Mouse (Mus musculus): ENCODE measurements at regions not wholly inside any gene's neighbourhood (a gene's known extent, or its start where the extent isn't known, plus 50 kb on each side); places are given as distances from the start of the nearest gene placed in this dataset.

DNA sequence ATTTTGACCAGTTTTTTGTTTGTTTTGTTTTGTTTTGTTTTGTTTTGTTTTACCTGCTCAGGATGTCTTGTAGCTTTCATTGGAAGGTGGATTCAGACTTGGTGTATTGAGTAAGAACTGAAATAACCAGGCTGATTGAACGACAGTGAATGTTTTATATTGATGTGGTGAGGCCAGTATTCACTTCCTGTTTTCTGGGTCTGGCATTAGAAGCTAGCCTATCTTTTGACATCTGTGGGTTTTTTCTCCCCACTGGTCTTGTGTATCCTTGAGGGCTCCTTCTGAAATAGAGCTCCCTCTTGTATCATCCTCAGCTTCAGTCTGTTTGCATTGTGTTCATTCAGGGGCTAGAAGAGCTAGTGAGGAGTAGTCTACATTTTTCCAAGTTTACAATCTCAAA lies 175.5 kb downstream of the 1700129C05Rik start:
- DNase-seq = no peak

DNA sequence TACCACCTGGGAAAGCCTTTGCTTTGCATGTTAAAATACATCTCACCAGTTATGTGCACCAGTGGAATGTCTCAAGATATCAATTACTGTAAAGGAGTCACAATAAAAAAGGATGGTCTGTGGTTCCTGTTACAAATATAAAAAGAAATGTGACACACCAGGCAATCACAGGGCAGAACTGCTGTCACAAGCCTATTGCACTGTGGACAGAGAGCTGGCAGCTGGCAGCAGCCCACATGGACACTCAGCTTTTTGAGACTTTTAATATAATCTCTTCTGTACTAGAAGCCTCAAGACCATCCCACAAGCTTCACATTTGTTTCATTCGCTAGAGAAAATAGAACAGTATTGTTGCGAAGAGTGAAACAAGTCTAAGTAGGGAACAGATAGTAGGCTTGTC lies 197.7 kb downstream of the 1700129C05Rik start:
- no peak for DNase-seq

DNA sequence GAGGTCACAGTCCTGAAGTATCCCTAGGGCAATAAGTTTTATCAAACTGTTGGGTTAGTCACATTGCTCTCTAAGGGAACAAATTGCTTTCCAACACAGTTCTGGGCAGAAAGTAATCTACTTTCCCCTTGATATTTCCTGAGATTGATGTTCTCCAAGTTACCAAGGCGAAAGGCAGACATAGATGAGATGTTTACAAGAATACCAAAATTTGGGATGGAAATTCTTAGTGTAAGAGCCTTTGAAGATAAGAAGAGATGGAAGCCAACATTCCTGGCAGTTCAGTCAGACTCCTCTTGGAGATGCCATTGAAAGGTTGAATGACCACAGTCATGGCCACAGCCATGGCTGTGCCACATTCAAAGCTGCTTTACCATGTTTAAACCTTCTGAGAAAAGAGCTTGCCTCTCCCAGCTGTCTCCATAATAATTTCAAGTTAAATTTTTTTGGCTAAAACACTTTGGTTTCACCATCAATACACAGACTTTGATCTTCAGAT lies 199.4 kb downstream of the 1700129C05Rik start:
- DNase-seq = no peak

DNA sequence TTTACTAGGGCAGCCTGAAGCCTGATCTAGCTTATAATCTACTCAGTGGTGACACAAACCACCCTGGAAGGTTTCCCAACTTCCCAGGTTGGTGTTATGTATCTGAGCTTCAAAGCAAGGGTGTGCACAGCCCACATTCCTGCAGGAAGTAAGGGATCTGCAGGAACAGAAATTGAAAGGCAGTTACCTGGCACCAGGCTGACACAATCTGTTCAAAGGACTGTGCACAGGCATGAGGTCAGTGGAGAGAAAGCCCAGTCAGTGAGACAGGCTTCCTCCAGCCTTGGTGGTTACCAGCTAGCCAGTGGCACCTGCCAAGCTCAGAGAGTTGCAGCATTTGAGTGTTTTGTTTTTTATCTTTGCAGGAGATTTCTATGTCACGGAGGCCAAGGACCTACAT lies 203.6 kb downstream of the 1700129C05Rik start:
- DNase-seq = no peak

DNA sequence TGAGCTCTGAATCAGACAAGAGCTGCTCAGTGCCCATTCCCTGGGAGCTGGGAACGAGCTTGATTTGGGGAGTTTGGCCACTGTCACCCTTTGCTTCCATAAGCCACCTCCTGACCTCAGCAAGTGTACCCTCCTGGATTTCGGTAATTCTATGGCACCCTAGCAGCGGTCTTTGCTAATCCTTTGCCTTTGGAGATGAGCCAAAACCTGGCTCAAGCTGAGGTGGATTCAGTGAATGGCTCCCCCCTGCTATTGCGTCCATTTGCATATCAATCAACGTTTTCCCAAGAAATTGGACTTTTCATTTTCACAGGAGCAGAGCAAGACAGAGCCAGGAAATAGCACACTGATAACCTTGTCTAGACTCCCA lies 204.1 kb downstream of the 1700129C05Rik start:
- no peak for DNase-seq

DNA sequence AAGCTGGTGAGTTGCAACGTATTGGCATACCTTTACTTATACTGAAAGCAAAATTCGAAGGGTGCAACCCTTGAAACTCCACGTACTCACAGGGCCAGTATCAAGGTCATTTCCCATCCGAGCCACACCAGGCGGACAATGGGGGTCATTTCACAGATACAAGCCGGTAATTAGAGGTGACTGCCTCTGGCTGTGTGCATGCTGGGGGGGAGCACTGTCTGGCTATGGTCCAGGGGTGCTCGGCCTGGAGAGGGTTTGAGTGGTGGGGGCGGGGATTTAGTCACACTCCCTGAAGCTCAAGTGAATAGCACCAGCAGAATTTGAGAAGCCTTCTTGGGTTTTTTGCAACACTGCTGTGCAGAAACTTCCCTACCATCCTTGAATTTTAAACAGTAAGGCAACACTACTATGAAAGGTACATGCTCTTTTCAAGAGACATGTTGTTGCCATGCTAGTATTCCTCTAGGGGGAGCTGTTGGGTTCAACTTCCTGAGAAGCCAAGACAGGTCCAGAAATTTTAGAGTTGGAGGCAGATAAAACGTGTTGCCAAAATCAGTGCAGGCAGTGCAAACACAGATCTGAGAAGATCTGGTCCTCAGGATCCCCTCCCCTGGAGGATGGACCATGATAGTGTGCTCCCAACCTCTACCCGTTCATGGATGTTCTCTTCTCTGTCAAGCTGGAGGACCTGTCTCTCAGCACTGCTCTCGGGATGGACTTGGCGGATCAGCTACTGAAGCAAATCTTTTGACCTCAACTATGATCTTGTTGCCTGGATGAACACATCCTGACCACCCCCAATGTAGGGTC lies 204.7 kb downstream of the 1700129C05Rik start:
- DNase-seq = no peak

DNA sequence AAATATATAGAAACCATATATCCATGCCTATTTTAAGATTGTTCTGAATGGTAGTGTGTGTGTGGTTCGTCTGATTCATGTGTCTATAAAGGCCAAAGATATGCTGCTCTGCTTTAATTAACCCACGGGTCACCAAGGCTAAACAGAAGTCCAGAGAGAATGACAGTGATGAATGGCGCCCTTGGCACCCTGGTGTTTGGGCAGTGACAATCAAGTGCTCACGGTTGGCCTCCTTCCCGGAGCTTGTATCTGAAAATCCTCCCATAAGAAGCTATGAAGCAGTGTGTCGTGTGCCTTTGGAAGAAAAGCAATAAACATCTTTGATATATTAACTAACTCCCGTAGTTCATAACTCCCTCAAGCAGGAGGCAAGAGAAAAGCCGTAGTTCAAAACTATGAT lies 205.4 kb downstream of the 1700129C05Rik start:
- no peak for DNase-seq

DNA sequence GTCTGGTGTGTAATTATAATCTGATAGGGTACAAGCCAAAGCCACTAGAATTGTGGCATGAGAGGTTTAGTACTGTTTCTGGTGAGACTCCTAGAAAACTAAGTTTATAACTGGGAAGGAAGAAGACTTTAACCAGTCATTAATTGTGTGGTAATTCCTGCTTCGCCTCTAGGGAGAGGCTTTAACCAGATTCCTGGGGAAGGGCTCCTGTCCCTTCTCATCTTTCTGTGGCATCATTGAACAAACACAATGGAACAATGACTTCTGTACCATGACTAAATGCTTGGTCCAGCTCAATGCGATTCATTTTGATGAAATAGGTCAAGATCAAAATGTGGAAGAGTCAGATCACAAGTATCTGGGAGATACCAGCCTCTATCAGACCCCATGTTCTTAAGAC lies 206.6 kb downstream of the 1700129C05Rik start:
- no peak for DNase-seq

DNA sequence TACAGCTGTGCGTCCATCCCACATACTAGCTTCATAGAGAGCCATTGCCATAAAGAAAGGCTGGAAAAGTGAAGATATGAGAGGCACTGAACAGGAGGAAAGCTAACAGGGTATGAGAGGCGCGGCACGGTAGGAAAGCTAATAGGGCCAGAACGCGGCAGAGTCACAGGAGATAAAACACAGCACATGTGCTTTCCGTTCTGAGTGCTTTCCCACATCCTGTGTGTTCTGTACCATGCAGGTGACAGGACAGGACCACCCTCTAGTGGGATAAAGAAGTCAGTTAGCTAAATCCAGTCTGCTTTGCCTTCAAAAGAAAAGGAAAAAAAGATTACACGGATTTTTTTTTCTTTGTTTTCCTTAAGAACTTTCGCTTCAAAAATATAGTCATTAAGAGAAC lies 224.8 kb downstream of the 1700129C05Rik start:
- DNase-seq = no peak

DNA sequence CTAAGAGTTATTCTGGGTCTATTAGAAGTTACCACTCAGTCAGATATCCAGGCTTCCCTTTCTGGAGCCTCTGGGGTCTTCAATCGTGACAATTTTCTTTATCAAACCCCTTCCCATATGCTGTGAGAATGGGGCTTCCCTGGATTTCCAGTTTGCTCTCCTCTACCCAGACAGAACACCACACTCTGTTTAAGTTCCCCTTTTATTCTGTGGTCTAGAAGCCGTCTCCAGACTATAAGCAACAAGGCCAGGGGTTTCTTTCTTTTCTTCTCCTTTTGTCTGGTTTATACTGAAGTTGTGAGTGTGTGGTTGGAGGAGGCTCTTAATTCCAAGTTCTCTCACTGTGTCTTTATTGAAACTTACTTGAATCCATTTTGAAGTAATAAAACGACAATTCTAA lies 225.5 kb downstream of the 1700129C05Rik start:
- no peak for DNase-seq

DNA sequence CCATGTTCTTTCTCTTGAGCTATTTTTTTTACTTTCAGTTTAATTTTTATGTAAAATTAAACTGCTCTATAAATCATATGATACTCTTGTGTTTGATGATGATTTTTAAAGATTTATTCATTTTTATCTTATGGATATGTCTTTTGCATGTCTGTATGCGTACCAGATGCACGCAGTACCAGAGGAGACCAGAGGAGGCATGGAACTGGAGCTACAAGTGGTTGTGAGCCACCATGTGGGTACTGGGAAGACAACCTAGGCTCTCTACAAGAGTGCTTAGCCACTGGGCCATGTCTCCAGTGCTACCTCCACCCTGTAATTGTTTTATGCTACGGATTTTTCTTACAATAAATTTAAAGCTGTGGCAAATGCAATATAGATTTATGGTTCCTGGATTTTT lies 227.8 kb downstream of the 1700129C05Rik start:
- no peak for DNase-seq

DNA sequence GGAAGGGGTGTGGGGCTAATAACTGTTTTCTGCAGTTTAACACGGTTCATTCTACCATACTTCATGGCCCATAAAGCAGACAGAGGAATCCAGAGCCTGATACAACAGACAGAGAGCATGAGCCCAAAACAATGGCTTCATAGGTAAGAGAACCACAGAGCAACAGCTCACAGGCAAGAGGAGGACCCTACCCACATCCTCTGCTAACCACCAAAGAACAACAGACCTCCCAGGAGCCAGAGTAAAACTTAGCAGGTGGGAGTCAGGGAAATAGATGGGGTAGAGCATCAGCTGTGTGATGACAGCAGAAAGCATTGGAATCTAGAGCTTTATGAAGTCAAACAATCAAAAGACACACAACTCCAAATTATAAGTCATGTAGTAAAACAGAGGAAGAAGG lies 231.8 kb downstream of the 1700129C05Rik start:
- DNase-seq = no peak

DNA sequence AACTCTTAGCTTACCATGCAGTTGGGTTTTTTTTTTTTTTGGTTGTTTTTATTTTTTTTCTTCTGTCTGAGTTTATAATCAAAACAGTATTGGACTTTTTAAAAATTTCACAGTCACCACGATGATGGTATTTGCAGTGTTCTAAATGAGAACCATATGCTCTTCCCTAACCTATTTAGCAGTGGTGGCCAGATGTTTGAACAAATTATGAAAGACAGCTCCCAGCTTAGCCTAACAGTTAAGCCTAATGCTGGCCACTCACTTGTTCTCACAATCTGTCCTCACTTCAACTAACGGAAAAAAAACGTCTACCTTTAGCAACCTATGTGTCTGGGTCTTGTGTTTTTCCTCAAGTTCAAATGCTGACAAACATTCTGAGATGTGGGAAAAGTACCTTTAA lies 234.8 kb downstream of the 1700129C05Rik start:
- DNase-seq = no peak

DNA sequence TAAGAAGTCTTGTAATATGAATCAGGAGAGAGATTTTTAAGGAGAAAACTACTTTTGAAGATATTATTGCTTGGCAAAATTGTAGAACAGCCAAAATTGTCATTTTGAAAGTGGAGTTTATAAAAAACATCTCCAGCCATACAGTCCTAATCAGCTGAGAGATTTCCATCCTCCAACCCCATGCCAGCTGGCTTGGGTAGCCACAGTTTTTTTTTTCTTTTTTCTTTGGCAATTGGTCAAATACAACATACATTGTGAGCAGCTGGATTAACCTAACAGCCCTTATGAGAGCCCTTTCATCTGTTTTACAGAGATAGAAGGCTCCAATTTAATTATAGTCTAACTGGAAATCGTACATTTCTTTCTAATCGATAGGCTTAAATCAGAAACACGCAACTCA lies 235.3 kb downstream of the 1700129C05Rik start:
- no peak for DNase-seq

DNA sequence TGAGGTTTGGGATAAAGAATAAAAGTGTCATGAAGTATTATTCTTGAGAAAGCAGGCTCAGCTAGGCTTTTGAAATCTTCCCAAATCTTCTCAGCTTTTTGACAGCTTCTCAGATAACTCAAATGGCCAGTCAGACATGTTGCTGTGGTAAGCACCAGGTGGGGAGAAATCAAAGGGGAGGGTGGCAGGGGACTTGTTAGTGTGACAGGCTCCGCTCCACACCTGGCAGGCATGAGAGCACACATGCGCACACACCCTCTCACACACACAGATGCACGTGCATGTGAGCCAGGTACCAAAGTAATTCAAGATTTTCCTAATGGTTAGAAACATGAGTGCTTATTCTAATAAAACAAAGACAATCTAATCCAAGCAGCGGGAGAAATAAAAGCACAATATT lies 236.1 kb downstream of the 1700129C05Rik start:
- DNase-seq = no peak

DNA sequence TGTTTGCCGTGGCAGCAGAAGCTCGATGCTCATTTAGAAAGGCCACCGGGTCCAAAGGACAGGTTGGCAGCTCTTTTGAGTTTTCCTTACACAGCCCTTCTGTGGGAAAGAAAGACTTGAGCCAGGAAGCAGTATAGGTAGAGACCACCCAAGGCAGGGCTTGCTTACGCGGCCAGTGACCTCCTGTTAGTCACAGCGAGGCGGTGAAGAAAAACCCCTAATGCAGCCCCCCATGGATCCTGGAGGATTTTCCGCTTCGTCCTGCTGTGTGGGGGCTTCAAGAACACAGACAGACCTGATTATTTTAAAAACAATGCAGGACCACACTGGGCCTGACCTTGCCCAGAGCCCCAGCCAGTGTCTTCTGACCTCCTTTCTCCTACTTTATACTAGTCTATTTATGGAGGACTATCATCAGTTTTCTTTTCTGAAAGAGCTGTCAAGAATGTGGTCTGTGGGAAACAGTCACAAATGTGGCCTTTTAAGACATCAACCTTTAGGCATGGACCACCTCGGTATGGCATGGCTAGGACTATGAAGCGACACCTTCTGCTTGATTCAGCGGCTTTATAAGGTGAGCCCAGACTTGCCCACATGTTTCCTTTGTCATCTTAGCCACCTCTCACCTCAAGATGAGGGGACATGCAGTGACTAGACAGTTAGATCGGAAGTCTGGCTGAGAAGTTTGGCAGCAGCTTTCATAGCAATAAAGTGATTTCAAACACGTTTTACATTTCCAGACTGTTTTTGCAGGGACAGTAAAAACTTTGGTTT lies 274.3 kb downstream of the 1700129C05Rik start:
- DNase-seq = no peak

DNA sequence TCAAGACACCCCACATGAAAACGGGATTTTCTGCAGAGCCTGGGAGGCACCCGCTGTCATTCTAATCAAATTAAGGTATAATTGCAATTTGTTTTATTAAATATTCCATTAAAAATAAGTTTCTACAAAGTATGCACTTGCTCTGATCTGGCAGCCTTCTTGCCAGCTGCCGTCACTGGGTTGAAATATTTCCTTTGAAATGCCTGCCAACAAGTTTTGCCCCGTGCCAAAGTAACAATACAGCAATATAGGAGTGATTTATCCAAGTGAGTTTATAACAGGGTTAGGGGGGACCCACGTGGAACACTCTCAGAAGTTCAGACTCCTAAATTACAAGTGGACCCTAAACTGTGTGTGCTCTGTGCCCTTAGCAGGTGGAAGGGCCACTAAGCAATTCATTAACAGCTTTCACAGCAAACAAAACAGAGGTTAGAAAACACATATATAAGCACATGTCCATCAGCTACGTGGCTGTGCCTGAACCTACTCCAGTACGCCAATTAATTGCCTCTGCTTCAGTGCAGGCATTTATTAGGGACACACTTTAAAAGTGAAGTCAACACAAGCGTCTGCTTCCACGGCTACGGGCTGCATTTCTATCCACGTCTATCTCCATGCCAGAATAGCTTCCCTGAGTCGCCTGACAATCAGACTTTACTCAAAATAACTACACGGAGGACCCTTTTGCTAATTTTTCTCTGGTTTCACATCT lies 275.1 kb downstream of the 1700129C05Rik start:
- DNase-seq = no peak

DNA sequence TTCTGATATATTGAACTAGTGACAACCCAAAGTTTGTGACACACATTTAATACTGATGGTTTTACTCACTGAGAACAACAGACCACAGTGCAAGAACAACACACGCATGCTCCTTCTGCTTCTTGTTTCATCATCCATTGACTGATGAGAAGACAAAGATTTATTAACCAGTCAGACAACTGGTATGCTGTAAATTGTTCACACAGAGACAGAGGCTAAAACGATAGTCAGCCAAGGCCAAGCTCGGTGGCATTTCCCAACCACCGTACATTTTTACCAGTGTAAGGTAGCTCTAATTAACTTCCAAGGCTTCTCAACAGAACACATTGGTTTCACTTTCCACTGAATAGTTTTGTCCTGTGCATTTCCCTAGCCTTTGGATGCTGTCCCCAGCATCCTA lies 287.8 kb downstream of the 1700129C05Rik start:
- no peak for DNase-seq

DNA sequence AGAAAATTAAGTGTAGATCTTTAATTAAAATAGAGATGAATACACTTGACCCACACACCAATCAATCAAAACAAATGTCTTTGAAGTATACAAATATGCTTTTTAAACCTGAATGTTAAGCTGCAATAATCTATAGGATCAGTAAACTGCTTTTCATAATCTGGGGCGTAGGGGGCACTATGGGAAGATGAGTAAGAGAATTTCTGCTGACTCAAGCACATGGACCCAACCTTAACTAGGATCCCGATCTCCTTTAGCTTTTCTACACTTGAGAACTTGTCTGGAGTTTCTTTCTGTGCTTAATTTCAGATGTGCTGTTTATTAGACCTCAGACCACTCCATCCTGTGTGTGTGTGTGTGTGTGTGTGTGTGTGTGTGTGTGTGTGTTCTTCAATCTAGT lies 298.1 kb downstream of the 1700129C05Rik start:
- no peak for DNase-seq

DNA sequence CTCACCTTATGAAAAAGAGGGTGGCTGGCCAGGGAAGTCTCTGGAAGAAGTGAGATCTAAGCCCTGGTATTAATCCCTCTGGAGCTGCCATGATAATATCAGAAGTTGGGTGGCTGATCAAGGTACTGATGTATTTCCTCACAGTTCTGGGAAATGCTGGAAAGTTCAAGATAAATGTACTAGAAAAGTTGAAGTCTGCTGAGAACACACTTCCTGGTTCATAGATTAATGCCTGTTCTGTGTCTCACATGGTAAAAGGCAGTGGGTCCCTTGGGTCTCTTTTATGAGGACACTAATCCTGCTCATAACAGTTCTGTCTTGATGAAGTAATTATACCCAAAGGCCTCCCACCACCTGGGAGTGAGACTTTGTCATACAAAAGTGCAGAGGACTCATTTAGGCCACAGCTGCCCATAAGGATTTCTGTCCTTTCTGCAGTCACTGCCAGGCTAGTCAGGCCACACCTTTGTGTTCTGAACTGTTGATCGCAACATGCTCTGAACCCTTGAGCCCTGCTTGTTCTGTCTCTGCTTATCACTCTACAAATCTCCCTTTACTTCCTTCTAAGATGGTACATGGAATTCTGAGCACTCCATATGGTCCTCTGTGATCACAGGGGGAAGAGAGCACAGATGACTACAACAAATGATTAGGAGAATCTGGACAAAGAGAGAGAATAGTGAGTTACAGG lies 300.4 kb downstream of the 1700129C05Rik start:
- no peak for DNase-seq

DNA sequence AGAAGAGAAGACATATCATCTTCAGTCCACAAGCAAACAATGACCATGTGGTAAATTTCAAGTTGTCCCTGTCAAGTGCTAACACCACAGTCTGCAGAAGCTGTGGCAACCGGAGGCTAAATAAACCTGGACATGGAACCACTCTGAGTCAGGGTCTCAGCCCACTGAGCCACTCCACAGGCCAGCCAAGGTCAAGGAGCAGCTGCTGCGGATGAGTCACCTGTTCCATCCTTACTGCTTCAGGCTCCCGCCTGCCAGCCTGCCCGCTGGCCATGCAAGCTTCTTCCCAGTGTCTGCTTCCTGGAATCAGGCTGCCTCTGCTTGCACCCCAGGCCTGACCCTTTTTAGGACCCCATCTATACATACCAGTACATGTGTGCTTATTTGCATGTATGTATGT lies 319.8 kb downstream of the 1700129C05Rik start:
- DNase-seq = no peak

DNA sequence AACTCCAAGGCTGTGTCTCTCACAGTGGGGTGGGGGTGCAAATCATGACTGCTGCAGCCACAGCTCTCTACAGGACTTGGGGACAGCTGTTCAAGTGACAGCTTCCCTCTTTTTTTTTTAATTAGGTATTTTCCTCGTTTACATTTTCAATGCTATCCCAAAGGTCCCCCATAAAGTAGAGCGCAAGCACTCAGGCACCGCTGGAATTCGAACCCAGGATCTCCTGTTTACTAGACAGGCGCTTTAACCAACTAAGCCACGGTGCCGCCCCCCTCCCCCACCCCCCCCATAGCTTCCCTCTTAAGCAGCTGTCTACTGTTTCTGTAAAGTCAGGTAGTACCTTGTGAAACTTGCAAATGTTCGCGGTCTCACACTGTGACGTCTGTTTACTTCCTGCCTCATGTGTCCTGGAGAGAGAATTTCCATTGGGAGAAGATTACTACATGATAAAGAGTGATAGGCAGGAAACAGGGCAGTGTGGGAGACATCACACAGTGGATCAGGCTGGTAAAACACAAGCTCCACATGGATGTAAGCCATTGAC lies 324.7 kb downstream of the 1700129C05Rik start:
- DNase-seq = peak; percentile 20 to 26

DNA sequence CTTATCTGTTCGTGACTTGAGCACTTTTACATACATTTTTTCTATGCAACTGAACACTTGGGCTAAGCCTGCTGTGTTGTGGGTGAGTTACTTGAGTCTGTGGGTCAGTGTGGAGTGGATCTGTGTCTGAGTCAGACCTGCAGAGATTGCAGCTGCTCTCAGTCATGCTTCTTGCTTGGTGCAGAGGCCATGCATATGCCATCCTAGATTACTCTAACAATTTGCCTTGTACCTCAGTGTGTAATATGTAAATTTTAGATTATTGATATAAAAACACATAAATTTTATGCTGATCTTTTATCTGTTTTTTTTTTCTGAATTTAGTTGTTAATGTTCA lies 326.2 kb downstream of the 1700129C05Rik start:
- DNase-seq = no peak
